Mouse (Mus musculus): ENCODE measurements around the gene Faim2. TPM values are rescaled to one million over a fixed set of nuclear protein-coding genes. Genes with fewer than 3 reads are reported as not detected.

Faim2 gene
- total and polyA plus RNA-seq, 3 experiments: 0.17 TPM; not detected in 2

- dilution Hi-C loops (cut with MboI; ENCODE audit: extremely low pct_ligation_motif_present, extremely low pct_unique_long_range_greater_than_20kb, low sequenced_read_pairs): no loop called here
- Histone ChIP-seq H3K79me2 (replicated peaks; ENCODE audit: control insufficient read depth, extremely low read depth, insufficient read depth, poor library complexity, severe bottlenecking) (no peaks in the 10 kb centered on the region), H3K27me3 (replicated peaks) (peaks cover 68% of the 10 kb centered on the region), H3K4me1 (ENCODE audit: control insufficient read depth in 1 of 2, insufficient read depth in 2 of 2) (peaks cover 17 to 44% of the 10 kb centered on the region in 2 experiments), H3K27ac (ENCODE audit: insufficient read depth, low read depth) (no peak overlapping the region), H3K36me3 (replicated peaks in 1 of 2; ENCODE audit: control insufficient read depth in 1 of 2, insufficient read depth in 1 of 2, low read length in 1 of 2) (no peaks in the 10 kb centered on the region), H3K4me2 (ENCODE audit: insufficient read depth, low read depth, poor library complexity, severe bottlenecking) (no peak overlapping the region), H3K9ac (ENCODE audit: insufficient read depth, low read depth) (no peak overlapping the region), H3K4me3 (replicated peaks in 1 of 3; ENCODE audit: low read depth in 2 of 3, low read length in 2 of 3, poor library complexity in 1 of 3) (no peak overlapping the region), H3K9me3 (replicated peaks; ENCODE audit: low read length) (no peaks in the 10 kb centered on the region)
- no peak for TF ChIP-seq ZKSCAN1 (IDR thresholded peaks at IDR 0.05; ENCODE audit: borderline replicate concordance, low read depth, low read length)
- TF ChIP-seq IRF4 (IDR thresholded peaks at IDR 0.05; ENCODE audit: low read depth, low read length): no peak
- no peak for DNase-seq (ENCODE audit: extremely low read depth)
- in situ Hi-C loops (cut with MboI; ENCODE audit: low pct_ligation_motif_present, low pct_unique_long_range_greater_than_20kb, low sequenced_read_pairs): loop anchor here (5.0 kb wide), 2 partner anchors 98 to 173 kb away; partner anchors contain the start of gene Asic1
Observed at GRCm38 (mm10) chr15:99499726-99500125, 28.2 kb downstream of the Faim2 start.

- no peaks in the 10 kb centered on the region for H3K79me2 ChIP-seq (replicated peaks; ENCODE audit: control insufficient read depth, extremely low read depth, insufficient read depth, poor library complexity, severe bottlenecking)
- no peak overlapping the region for H3K9ac ChIP-seq (ENCODE audit: insufficient read depth, low read depth)
- no peaks in the 10 kb centered on the region for H3K36me3 ChIP-seq (replicated peaks in 1 of 2; ENCODE audit: control insufficient read depth in 1 of 2, insufficient read depth in 1 of 2, low read length in 1 of 2)
- no peak overlapping the region for H3K4me3 ChIP-seq (replicated peaks in 1 of 3; ENCODE audit: low read depth in 2 of 3, low read length in 2 of 3, poor library complexity in 1 of 3)
- dilution Hi-C loops (cut with MboI; ENCODE audit: extremely low pct_ligation_motif_present, extremely low pct_unique_long_range_greater_than_20kb, low sequenced_read_pairs) (no loop called here), in situ Hi-C loops (cut with MboI; ENCODE audit: low pct_ligation_motif_present, low pct_unique_long_range_greater_than_20kb, low sequenced_read_pairs) (loop anchor here (5.0 kb wide), 1 partner anchor 99 kb away; no protein-coding TSS in a partner anchor)
- no peak overlapping the region for H3K27ac ChIP-seq (ENCODE audit: insufficient read depth, low read depth)
- TF ChIP-seq SIN3A (IDR thresholded peaks at IDR 0.05; ENCODE audit: low read length) (no peak), JUND (conservative IDR thresholded peaks at IDR 0.05; ENCODE audit: low read depth, low read length) (no peak), NELFE (IDR thresholded peaks at IDR 0.05; ENCODE audit: low read depth, low read length) (no peak), CHD2 (IDR thresholded peaks at IDR 0.05; ENCODE audit: low read length) (no peak), PAX5 (IDR thresholded peaks at IDR 0.05; ENCODE audit: low read length) (no peak), JUN (IDR thresholded peaks at IDR 0.05; ENCODE audit: insufficient read depth, low read depth, low read length) (no peak), TCF12 (IDR thresholded peaks at IDR 0.05; ENCODE audit: low read depth, low read length) (no peak), MEF2A (IDR thresholded peaks at IDR 0.05; ENCODE audit: borderline replicate concordance, low read depth, low read length) (no peak), HCFC1 (IDR thresholded peaks at IDR 0.05; ENCODE audit: low read depth, low read length) (no peak), GABPA (IDR thresholded peaks at IDR 0.05; ENCODE audit: insufficient replicate concordance, low read depth, low read length) (no peak), ZMIZ1 (IDR thresholded peaks at IDR 0.05; ENCODE audit: low read depth, low read length) (no peak), IRF4 (IDR thresholded peaks at IDR 0.05; ENCODE audit: low read depth, low read length) (no peak), USF2 (conservative IDR thresholded peaks at IDR 0.05; ENCODE audit: low read depth, low read length) (no peak), E2F4 (IDR thresholded peaks at IDR 0.05; ENCODE audit: insufficient replicate concordance, low read depth, low read length) (no peak), ELF1 (IDR thresholded peaks at IDR 0.05; ENCODE audit: low read depth, low read length) (no peak), CTCF (conservative IDR thresholded peaks at IDR 0.05 in 1 of 2, IDR thresholded peaks at IDR 0.05 in 1 of 2; ENCODE audit: low read depth in 2 of 2, low read length in 2 of 2) (no peak), POLR2A (IDR thresholded peaks at IDR 0.05; ENCODE audit: low read depth, low read length) (no peak), MAFK (IDR thresholded peaks at IDR 0.05; ENCODE audit: insufficient replicate concordance, low read length) (no peak), ETS1 (conservative IDR thresholded peaks at IDR 0.05; ENCODE audit: low read depth, low read length) (no peak), UBTF (IDR thresholded peaks at IDR 0.05; ENCODE audit: low read depth, low read length) (no peak)
- H3K4me2 ChIP-seq (ENCODE audit: insufficient read depth, low read depth, poor library complexity, severe bottlenecking): no peak overlapping the region
- H3K4me1 ChIP-seq (ENCODE audit: control insufficient read depth in 1 of 2, insufficient read depth in 2 of 2): peaks cover 17 to 45% of the 10 kb centered on the region in 2 experiments
- H3K9me3 ChIP-seq (replicated peaks; ENCODE audit: low read length): no peaks in the 10 kb centered on the region
- H3K27me3 ChIP-seq (replicated peaks): peaks cover 67% of the 10 kb centered on the region
- no peak for DNase-seq (ENCODE audit: extremely low read depth)
Observed at GRCm38 (mm10) chr15:99498781-99499180, 29.2 kb downstream of the Faim2 start.

Data from CH12.LX (cell line).